Mouse (Mus musculus) adrenal gland, adult 8-10 months (tissue): ENCODE data around the gene Rap1gap. TPM values are rescaled to one million over a fixed set of nuclear protein-coding genes. Genes with fewer than 3 reads are reported as not detected.

Experiments
- DNase-seq: peaks from one replicate; pipeline ENCODE4 v3.0.0; 2022
- total RNA-seq, 4 experiments: library from RNA; stranded (reverse); gene quantifications; 2 replicates each; pipeline ENCODE4 v1.2.4; 2022

Rap1gap gene
- total RNA-seq, 4 experiments from 2014 or later, result 108 to 376 (median 251) TPM

DNA sequence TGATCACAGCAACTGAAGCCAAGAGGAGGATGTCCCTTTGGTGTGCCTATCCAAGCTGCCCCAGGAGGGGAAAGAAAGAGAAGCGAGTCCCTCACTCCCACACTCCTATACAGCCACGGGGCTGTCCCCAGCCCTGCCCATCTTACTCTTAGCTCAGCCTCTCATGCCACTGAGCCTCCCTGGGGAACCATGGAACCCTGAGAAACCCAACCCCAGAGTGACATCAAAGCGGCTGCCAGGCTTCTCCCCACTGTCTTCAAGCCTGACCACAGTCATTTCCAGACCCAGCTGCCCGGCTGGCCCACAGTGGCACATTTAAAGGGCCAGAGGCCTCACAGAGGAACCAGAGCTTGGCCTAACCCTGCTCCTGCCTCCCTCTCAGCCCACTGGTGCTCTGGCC, 84.2 kb downstream of the Rap1gap start:
- DNase-seq, result no peak

DNA sequence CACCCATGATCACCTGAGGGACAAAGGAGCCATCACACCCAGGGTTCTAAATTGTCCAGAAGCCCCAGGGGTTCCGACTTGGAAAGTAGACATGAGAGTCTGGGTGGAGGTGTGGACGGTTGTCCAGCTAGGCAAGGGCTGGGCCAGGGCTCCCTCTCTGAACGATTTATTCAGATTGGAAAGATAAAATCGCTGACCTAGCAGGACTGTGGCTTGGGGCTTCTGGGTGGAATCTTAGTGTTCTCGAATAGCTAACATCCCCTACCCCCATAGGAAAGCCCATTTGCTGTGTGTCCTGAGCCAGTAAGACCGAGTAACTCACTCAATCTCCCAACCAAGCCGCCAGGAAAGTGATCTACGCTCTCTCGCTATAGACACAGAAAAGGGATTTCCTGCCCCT, 85.2 kb downstream of the Rap1gap start:
- no peak for DNase-seq

DNA sequence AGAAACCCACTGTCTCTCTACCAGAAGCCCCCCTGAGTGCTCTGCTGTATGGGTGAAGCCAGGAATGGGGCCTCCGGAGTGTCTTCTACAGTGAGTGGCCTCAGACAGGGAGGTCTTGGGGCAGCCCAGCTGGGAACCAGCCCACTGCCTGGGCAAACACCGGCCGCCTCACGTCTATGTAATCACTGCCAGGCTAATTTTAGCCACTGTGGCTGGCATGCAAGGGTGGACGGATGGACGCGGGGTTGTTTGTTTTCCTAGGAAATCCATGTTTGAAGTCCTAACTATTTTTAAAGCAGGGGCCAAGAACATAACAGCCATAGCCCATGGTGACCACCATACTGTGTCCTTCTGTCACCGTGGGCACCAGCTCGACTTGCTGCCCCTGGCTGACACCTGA, 85.6 kb downstream of the Rap1gap start:
- no peak for DNase-seq

DNA sequence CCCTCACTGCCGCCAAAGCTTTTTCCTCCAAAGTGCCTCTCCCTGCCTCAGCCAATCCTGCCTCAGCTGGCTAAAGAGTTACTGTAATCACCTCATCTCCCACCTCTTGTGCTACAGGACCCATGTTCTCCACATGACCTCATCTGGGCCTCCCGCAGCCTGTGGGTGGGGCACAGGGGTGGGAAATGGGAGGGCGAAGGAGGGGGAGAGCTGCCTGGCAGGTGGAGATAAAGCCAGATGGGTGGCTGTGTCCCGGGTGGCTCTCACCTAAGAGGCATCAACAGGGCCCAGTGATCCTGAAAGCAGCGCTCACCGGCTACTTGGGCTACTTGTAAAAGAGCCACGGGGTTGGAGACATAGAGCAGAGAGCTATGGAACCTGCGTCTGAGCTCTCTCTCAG, 86.8 kb downstream of the Rap1gap start:
- DNase-seq, result no peak

DNA sequence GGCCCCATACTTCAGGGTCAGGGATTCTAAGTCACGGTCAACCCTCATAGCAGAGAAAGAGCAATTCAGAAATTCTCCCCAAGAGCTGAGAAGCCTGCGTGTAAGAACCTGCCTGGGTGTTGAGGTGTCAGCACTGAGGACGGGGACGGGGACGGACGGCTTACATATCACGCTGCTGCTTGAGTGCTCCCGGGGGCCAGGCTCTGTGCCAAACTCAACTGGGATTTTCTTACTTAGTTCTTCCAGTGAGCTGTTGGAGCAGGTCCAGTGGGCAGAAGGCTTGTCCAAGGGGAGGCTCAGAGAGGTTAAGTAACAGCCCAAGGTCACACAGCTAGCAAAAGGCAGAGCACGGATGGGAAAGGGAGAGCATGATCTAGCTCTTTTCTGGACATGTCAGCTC, 87.2 kb downstream of the Rap1gap start:
- no peak for DNase-seq

DNA sequence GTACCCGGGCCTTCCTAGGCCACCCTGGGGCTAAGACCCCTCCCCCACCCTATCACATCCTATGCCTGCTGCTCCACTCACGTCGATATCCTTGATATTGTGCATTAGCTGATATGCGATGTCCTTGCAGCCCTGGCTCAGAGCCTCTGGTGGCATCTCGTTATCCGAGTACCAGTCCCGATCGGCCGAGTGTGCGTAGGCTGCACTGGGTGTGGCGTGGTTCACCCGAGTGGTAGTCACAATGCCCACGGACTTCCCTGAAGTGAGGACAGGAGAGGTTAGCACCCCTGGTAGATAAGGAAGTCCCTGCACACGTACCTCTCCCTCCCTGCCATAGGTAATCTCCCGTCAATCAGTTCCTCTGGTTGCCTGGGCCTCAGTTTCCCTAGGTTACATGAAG, 87.9 kb downstream of the Rap1gap start:
- DNase-seq, result no peak

DNA sequence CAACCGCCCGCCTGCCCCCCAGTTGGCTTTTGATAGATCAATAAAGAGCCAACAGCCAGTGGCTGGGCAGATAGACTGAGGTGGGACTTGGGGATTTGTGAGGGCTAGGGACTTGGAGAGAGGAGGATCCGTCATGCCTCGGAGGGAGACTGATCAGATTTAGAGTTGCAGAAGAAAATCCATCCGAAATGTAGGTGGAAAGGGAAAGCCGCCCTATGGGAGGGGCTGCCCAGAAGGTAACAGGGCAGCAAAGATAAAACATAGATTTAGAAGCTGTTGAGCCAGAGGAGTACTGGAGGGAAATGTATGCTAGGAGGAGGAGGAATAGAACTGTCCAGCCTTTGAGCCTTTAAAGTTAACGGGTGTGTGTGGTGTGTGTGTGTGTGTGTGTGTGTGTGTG, 88.7 kb downstream of the Rap1gap start:
- no peak for DNase-seq

DNA sequence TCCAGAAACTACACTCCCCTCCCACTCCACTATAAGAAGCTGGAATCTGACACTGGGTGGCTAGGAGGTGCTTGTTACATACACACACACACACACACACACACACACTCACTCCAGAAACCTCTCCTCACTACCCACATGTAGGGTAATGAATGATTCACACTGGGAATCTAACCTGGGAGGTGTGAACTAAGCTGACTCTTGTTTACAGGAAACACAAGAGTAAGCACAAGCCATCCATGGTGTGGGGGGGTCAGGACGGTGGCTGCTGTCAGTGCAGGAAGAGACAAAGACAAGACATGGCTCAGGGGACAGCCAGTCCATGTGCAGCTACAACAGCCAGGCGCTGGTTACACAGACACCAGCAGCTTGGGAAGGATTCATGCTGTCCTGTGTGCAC, 89.9 kb downstream of the Rap1gap start:
- DNase-seq, result no peak

DNA sequence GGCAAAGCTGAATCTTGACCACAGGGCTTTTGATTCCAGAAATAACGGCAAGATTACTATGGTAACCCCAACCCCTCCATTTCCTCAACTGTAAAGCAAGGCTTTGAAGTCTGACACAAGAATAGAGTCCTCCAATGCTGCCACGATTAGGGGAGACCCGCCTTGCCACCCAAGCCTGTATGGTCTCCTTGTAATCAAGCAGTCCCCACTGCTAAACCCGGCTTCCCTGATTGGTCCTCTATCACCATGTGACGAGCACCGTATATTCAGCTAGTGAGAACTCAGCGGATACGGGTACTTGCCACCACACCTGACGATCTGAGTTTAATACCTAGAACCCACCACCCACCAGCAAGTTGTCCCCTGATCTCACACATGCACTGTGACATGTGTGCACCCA, 98.4 kb downstream of the Rap1gap start:
- no peak for DNase-seq

DNA sequence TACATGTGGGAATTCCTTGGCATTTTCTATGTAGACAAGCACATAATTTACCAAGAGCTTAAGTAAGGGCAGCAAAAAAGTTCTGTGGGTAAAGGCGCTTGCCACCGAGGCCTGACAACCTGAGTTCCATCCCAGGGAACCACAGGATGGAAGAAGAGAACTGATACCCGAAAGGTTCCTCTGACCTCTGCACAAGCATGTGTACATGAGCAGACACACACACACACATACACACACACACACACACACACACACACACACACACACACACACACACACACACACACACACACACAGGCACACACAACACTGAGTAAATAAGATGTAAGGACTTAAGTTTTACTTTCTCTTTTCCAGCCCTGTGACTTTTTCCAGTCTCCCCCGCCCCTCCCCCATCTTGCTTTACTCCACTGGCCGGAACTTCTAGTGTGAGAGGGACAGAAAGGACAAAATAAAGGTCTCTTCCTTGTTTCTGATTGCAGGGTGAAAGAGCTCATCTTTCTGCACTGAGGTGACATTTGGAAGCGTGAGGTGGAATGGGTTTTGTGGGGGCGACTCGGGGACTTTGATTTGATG, 99.5 kb downstream of the Rap1gap start:
- no peak for DNase-seq

DNA sequence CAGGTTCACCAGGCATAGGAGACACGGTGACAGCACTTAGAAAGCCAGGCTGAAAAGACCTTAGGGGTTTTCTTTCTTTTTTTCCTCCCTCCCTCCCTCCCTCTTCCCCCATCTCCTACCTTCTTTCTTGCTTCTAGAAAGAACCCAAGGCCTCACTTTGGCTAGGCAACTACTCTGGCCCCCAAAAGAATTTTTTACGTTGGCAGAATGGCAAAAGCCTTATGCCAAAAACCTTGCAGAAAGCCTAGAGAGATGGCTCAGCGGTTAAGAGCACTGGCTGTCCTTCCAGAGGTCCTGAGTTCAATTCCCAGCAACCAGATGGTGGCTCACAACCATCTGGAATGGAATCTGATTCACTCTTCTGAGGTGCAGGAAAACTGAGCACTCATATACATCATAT, 100.1 kb downstream of the Rap1gap start:
- no peak for DNase-seq

DNA sequence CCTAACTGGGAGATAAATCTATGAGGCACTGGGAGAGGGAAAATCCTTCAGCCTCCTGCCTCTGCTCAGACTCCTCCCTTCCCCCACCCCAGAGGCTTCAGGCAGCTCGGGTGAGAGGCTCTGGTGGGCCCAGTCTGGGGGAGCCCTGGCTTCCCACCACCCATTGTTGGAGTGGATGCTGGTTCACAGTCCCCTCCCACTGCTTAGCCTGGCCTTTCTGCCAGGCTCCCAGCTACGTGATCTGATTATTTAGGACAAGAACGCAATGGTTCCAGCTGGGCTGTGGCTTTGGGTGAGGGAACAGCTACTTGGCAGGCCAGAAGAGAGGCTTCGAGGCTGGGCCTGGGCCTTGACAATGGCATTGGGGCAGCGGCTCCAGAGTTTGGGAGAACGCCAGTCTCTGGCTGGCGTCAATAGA, 101.0 kb downstream of the Rap1gap start:
- peak; percentile 84 for DNase-seq

DNA sequence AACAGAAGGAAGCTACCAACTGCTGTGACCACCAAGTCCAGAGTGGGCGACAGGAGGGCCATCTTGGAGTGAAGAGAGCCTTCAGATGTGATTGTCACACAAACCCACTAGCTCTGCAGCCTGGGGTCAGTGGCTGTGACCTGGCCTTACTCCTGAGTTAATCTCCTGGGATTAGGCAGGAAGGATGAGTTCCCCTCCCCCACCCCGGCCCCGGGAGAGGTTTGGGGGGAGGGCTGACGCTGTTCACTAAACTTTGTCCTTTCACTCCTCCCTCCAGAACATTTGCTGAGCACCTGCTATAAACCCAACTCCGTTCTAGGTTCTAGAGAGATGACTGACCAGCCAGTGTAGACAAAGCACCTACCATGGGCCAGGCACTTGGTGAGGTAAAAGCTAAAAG, 101.8 kb downstream of the Rap1gap start:
- no peak for DNase-seq

DNA sequence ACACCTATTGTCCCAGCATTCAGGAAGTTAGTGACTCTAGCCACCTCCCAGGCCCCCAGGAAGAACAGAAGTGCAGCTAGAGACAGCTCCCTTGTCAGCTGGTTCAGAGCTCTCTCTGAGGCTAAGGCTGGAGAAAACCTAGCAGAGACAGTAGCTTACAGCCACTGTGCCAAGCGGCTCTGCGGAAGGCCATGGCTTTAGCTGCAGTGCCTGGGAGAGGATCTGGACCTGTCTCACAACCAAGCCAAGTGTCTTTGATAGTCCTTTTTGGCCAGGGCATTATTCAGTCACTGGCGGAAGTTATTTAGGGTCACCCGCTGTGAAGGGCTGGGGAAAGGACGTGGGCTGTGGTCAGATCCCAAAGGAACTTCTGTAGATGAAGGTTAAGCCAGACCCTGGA, 103.9 kb downstream of the Rap1gap start:
- no peak for DNase-seq

DNA sequence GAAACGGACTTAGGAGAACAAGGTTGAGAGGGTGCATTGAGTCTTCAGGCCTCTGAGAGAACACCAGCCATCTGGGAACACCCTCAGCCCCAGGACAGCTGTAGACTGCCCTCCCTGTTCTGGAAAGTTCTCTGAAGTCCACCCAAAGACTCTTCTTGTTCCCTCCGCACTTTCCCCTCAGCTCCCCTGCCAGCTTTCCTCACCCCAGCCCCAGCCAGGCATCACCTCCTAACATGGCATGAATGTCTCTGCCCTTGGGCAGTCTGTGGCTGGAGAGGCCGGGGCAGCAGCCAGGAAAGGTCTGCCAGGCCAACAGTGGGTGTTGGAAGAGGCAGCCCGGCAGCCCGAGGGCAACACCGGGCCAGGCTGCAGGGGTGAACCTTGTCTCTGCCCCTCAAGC, 104.3 kb downstream of the Rap1gap start:
- no peak for DNase-seq

DNA sequence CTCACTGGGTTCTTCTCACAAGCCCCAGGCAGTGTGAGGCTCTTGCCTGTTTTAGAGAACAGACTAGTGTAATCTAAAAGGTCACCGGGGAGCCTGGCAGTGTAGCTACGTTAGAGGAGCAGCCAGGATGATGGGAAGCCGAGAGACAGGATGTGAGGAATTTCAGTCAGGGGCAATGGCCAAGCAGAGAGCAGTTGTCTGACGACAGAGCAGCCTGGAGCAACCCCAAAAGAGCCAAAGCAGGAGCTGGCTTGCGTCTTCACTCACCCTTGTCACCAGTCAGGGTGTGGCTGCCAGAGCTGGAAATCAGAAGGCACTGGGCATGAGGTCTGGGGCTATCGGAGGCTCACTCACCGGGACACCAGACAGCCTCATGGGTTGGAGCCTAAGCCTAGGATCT, 105.1 kb downstream of the Rap1gap start:
- DNase-seq, result no peak

DNA sequence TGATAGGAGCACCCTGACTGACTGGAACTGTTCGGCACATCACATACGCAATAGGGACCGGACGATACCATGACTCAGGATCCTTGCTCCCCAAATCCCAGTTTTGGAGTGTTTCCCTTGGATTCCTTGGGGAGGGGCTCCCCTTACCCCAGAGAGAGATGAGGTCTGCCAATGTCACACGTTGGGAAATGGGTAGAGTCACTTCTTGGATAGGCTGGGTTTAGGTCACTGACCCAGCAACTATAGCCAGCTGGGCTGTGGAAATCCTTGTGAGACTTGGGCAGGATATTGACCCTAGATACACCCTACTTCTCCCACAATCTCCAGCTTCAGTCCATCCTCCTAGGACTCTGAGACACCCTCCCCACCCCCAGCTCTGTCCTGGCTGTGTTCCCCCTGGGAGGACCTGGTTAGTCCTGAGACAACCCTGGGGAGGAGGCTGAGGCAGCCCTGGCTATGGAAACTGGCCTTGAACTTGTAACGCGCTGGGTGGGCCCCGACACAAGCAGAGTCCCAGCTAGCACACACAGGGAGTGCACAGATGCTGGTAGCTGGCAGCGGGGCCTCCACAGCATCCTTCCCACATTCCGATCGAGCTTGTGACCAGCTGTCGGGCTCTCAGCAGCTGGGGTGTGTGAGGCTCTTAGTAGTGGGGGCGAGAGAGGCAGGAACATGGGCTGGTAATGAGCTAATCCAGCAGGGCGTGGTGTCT, 106.5 kb downstream of the Rap1gap start:
- no peak for DNase-seq

DNA sequence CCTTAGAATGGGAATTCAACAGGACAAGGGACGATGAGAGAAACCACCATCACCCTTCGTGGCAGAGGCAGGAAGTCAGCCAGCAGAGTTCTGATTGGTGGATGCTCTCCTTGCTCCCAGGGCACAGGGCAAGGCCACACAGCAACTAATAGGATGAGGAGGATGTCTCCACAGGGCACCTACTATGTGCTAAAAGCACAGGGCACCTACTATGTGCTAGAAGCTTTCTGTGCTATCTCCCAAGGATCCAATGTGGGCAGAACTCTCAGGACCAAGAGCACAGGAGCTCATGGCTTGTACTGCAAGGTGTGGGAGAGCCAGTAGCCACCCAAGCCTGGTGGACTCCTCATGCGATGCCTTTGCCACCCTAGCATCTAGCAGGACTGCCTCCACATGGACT, 107.2 kb downstream of the Rap1gap start:
- DNase-seq, result no peak

DNA sequence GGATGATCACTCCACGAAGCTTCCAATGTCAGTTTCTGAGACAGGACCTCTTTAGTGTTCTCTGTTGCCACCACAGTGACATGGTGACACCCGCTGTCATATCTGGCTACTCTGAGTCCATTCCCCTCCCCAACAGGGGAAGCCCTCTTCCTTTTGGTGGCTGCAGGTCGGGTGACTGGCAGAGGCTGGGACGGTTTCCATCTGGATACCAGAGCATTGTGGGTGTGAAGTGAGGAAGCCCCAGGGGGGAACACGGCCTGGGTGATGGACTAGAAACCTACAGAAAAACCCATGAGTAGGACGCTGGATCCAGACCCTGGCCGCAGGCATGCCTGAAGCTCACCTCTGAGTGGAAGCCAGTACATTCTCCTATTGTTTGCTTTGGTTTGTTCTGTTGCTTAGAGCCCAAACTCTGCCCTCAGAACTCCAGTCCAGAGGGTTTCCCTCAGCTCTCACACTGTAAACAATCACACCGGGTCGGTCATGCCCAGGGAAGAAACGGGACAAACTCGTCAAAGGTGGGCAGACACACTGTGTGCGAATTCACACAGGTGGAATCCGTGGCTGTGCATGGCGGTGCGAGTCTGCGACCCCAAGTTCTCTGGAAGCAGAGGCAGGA, 108.0 kb downstream of the Rap1gap start:
- no peak for DNase-seq

DNA sequence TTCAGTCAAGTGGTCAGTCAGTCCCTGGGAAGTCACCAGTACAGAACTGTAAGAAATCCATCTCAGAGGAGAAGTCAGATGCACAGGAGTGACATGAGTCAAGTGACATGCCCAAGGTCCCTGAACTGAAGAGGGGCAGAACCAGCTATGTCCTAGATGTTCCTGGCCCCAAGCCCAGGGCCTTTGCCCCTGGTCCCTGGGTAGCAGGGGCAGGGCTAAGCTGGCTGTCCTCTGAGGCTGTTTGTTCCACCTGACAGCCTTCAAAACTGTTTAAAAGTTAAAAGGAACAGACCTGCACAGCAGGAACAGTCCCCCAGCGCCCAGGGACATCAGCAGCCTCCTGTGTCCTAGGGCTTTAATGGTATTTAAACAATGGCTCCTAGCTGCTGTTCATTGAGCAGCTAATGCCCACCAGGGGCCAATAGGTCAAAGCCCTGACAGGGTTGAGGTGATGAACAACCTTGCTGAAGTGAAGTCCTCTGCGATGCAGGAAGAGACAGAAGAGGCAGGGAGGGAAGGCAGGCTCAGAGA, 108.9 kb downstream of the Rap1gap start:
- DNase-seq, result no peak

DNA sequence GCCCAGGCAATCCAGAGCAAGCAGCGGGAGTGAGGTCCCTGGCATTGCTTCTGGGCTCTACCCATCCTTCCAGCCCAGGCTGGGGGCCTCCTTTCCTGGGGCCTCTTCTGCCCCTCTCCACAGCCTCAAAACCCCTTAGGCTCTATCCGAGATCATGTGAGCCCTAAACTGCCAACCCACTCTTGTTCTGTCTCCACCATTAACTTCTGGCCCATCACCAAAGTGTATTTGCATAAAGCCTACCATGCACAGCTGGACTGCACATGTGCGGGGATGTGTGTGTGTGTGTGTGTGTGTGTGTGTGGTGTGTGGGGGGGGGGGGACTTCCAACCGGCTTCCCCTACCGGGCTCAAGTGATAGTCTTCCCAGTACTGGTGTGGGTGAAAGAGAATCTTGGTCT, 109.5 kb downstream of the Rap1gap start:
- DNase-seq, result no peak

DNA sequence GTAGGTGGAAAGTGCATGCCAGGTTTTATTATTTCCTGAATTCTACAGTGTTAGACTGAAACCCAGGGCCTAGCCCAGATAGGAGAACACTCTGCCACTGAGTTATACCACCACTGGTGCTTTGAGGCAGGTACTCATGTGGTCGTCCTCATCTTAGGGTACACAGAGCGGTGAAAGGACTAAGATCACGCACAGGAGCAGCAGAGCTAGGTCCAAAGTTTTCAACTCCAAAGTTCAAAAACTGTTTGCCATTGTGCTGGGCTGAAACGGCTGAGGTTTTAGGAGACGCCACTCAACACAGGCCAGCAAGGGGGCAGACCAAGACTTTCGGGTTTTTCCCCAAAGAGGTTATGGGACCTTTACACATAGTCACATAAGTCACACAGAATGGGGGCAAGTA, 110.0 kb downstream of the Rap1gap start:
- no peak for DNase-seq

DNA sequence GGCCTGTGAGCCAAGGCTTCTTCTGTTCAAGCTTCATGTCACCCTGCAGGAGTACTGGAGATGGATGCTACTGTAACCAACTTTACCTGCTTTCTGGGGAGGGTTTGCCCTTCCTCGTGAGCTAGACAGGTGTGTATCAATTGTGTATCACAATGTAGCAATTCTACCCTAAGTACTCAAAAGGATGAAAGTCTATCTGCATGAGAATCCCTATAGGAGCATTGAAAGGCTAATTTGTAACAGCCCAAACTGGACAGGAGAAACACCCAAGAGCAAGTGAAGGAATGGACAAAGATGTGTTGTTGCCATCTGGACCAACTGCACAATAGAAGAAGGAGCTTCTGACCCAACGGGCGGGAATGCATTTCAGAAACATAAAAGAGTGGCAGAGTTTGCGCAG, 113.3 kb downstream of the Rap1gap start:
- DNase-seq, result no peak
